Mouse (Mus musculus) layer of hippocampus, adult 2 months (tissue): Measurements from ENCODE around the gene Aldh3b1. TPM values are rescaled to one million over a fixed set of nuclear protein-coding genes. Genes with fewer than 3 reads are reported as not detected.

Experiments
- DNase-seq, 2 experiments: peaks; one replicate each; pipeline ENCODE4 v3.0.0; 2022; ENCODE audit warnings: low spot score in 2 of 2
- H3K27ac ChIP-seq: fragments of 200-600 bp; 2 replicates; pipeline ENCODE4 v1.8.1; 2022
- H3K4me3 ChIP-seq: fragments of 200-600 bp; 2 replicates; pipeline ENCODE4 v1.8.1; 2022; ENCODE audit warnings: mild to moderate bottlenecking
- CTCF ChIP-seq: fragments of 200-600 bp; conservative IDR thresholded peaks from 2 replicates; pipeline ENCODE4 v1.8.1; 2022; ENCODE audit warnings: antibody characterized with exemption, mild to moderate bottlenecking, moderate library complexity
- total RNA-seq, 2 experiments: library from RNA; stranded (reverse); gene quantifications; 2 replicates each; pipeline ENCODE4 v1.2.3; 2021

The Aldh3b1 gene
- total RNA-seq, 2 experiments from 2014 or later: 2.2 to 2.4 TPM

GRCm38 (mm10) chr19:3916727-3917126 is 12.9 kb downstream of the Aldh3b1 start:
- no peak for TF ChIP-seq CTCF
- Histone ChIP-seq H3K4me3 (no peak overlapping the region), H3K27ac (no peak overlapping the region)
- no peak for DNase-seq

GRCm38 (mm10) chr19:3914535-3914934 is 15.1 kb downstream of the Aldh3b1 start:
- TF ChIP-seq CTCF: no peak
- H3K27ac ChIP-seq: peak overlapping the region; percentile 18; the same call in 1 of the 2 replicates
- H3K4me3 ChIP-seq: no peak overlapping the region
- no peak for DNase-seq

- Histone ChIP-seq H3K27ac (peak overlapping the region; percentile 98), H3K4me3 (peak overlapping the region; percentile 67; the same call in 1 of the 2 replicates)
- no peak for DNase-seq
- no peak for TF ChIP-seq CTCF
Observed at GRCm38 (mm10) chr19:3913692-3914091, 15.9 kb downstream of the Aldh3b1 start.

GRCm38 (mm10) chr19:3912337-3913204 is 17.0 kb downstream of the Aldh3b1 start, which contains the start of gene Ndufs8:
Gene Ndufs8 (minus strand): TSS chr19:3912774.
- peak within 1 kb of the TSS; percentile 98 for H3K27ac ChIP-seq
- DNase-seq: peak; percentile 87 to 97
- peak; percentile 27 for TF ChIP-seq CTCF

GRCm38 (mm10) chr19:3910206-3910605 is 19.4 kb downstream of the Aldh3b1 start:
- no peak overlapping the region for H3K27ac ChIP-seq
- no peak for DNase-seq
- no peak for TF ChIP-seq CTCF
- H3K4me3 ChIP-seq: no peak overlapping the region

More at GRCm38 (mm10) chr19:3912337-3913204, 17.0 kb downstream of the Aldh3b1 start, which contains the start of gene Ndufs8:
- peak within 1 kb of the TSS; percentile 67 for H3K4me3 ChIP-seq

GRCm38 (mm10) chr19:3907876-3908660 is 21.5 kb downstream of the Aldh3b1 start:
- H3K27ac ChIP-seq: no peak overlapping the region
- TF ChIP-seq CTCF: no peak
- no peak overlapping the region for H3K4me3 ChIP-seq
- DNase-seq: no peak

GRCm38 (mm10) chr19:3906795-3907786 is 22.5 kb downstream of the Aldh3b1 start, which contains the start of gene Tcirg1:
Gene Tcirg1 (minus strand): TSS chr19:3907133.
- TF ChIP-seq CTCF: no peak
- peak within 1 kb of the TSS; percentile 58 for H3K27ac ChIP-seq
- DNase-seq: peak; percentile 47 to 60
- H3K4me3 ChIP-seq: peak within 1 kb of the TSS; percentile 63

- DNase-seq: no peak
- no peak for TF ChIP-seq CTCF
- peak overlapping the region; percentile 63 for H3K4me3 ChIP-seq
- H3K27ac ChIP-seq: peak overlapping the region; percentile 58
Observed at GRCm38 (mm10) chr19:3906326-3906725, 23.3 kb downstream of the Aldh3b1 start.

GRCm38 (mm10) chr19:3905261-3905969 is 24.2 kb downstream of the Aldh3b1 start:
- TF ChIP-seq CTCF: no peak
- Histone ChIP-seq H3K27ac (peak overlapping the region; percentile 43), H3K4me3 (peak overlapping the region; percentile 63)
- no peak for DNase-seq

- no peak overlapping the region for H3K27ac ChIP-seq
Observed at GRCm38 (mm10) chr19:3904363-3904675, 25.3 kb downstream of the Aldh3b1 start.

GRCm38 (mm10) chr19:3903648-3904362 is 25.8 kb downstream of the Aldh3b1 start:
- TF ChIP-seq CTCF: no peak
- no peak overlapping the region for H3K27ac ChIP-seq
- no peak overlapping the region for H3K4me3 ChIP-seq
- DNase-seq: no peak

More at GRCm38 (mm10) chr19:3904363-3904675, 25.3 kb downstream of the Aldh3b1 start:
- no peak for TF ChIP-seq CTCF
- DNase-seq: no peak
- no peak overlapping the region for H3K4me3 ChIP-seq
